Mouse (Mus musculus): ENCODE results near the gene Pex6.
A peak's percentile ranks its signal among the peaks of the same experiment; 100 is the strongest.

Pex6 gene

DNA sequence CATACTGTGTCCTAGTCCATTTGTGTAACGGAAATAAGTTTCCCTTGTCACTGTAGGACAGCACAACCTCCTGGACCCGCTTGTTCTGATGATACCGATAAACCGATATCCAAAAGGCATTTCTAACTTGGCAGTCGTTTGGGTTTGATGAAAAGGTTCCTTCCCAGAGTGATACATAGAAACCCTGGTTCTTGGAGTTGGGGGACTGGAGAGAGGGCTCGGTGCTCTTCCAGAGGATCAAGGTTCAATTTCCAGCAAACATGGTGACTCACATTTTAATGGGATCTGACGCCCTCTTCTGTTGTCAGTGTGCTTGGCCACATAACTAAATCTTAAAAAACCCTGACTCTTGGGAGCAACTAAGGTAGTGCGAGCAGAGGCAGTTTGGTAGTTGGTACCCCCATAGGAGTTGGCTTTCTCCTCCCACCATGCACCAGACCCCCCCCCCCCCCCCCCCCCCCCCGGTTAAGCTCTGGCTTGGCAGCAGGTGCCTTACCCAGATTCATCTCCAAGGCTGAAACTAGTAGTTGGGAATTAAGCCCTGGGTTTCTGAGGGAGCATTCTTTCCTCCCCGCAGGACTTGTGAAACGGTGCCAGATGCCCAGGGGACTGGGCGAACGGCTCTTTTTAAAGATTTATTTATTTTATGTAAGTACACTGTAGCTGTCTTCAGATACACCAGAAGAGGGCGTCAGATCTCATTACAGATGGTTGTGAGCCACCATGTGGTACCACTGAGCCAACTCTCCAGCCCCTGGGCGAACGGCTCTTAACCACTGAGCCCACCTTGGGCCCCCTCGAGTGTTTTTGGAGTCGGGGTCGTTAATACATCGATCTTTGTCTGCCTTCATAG, 62.2 kb downstream of the Pex6 start:
- DNase-seq (ENCODE audit: low read depth, low spot score), result peak; percentile 34

DNA sequence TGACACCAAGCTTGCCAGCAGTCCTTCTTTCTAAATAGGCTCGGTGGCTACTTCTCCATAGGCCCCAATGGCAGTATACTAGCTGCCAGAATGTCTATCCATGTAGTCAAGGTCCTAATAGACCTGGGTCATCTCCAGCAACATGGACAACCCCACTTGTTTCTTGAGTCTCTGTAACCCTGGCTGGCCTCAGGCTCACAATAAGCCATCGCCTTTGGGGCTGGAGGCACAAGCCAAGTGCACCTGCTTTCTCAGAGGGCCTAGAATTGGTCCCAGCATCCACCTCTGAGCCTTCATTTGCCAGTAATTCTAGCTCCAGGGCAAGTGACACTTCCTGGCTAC, 62.8 kb downstream of the Pex6 start:
- DNase-seq (ENCODE audit: low read depth, low spot score), result no peak

DNA sequence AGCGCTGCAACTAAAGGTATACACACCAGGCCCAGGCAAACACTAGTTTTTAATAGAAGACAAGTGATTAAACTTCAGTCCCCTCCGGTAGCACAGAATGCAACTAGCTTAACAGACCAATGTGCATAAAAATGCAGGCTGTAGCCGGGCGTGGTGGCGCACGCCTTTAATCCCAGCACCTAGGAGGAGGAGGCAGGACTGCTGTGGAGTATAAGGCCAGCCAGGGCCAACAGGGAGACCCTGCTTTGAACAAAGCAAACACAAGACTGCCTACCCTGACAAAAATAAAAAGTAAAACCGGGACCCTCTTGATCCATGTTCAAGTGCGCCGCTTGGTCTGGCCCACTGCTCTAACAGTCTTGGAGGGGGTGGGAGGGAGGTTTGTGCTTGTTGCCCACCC, 63.8 kb downstream of the Pex6 start:
- no peak for DNase-seq (ENCODE audit: low read depth, low spot score)
